Mouse (Mus musculus): ENCODE data around the gene Actn1.
A peak's percentile ranks its signal among the peaks of the same experiment; 100 is the strongest.

The Actn1 gene

DNA sequence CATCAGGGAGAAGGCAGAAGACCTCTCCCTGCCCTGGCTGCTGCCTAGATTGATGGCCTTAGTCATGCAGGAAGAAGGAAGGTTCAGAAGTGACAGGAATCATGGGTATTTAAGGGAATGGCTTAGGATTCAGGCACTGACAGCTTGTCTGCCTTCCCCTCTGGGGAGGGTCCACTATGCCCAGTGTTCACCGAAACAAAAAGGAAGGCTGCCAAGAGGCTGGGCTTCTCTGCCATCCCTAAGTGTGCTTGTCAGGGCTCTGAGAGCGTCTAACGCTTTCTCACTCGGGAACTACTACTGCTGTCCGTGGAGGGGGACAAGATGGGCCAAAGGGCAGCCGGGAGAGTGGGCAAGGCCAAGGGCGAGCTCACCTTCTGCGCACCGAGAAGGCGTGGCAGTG is 69.3 kb downstream of the Actn1 start:
- DNase-seq (ENCODE audit: low read depth, low spot score), result no peak

DNA sequence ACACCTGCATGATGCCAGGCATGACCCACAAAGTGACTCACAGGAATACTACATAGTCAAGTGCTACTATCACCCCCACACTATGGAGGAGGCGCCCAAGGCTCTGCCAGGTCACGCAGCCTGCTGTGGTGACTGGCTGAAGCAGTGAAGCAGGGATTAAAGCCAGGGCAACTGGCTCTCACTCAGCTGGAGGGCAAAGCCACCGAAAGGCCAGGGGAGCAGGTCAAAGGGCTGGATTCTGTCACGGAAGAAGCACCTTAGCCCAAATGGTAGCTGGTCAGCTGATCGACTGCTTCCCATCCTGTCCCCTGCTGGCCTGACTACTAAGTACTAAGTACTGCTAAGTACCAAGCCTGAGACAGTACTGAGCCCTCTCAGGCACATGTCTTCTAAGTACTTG is 76.1 kb downstream of the Actn1 start:
- DNase-seq (ENCODE audit: low read depth, low spot score), result no peak

DNA sequence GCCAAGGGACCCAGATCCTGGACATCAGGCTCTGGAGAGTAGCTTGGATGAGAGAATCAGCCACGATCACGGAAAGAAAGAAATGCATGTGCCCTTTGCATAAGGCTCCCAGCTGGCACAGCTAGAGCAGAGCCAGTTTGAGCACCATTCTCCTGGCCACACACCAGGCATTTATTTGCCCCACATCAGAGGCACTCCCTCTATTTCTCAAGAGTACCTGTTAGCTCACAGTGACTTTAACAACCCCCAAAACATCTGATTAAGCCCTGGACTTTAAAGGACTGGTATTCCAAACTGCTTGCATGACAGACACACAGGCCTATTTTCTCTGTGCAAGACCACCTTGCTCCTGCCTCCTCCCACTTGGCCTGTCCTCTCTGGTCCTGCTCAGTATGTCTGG is 78.3 kb downstream of the Actn1 start:
- DNase-seq (ENCODE audit: low read depth, low spot score), result no peak

DNA sequence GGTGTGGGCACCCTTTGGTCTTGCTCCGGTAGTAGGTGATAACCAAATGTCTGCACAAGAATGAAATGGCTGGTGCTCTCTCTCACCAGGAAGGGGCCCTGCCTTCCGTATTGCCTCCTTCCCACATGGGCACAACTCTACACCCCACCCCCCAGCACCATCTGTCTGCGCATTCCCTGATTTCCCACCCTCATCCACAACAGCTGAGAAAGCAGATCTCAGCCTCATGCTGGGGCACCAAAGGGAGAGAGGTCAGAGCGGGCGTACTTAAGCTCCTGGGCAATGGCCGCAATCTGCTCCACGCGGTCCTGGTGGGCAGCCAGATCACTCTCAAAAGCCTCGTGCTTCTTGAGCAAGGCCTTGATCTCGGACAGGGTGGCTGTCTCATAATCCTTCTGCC is 82.1 kb downstream of the Actn1 start:
- peak; percentile 34 for DNase-seq (ENCODE audit: low read depth, low spot score)

DNA sequence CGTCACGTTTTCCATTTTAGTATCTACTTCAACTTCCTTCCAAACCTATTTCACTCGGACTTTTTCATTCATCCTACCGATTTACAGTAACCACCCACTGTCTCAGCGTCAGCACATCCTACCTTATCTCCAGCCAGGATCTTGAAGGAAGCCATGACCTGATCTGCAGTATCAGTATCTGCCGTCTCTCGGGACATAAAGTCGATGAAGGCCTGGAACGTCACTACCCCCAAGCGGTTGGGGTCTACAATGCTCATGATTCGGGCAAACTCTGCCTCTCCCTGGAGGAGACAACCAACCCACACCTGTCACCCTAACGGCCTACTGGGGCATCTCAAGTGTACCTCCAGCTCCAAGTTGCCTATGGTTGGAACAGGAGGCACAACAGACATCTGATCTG is 91.4 kb downstream of the Actn1 start:
- DNase-seq (ENCODE audit: low read depth, low spot score), result no peak

DNA sequence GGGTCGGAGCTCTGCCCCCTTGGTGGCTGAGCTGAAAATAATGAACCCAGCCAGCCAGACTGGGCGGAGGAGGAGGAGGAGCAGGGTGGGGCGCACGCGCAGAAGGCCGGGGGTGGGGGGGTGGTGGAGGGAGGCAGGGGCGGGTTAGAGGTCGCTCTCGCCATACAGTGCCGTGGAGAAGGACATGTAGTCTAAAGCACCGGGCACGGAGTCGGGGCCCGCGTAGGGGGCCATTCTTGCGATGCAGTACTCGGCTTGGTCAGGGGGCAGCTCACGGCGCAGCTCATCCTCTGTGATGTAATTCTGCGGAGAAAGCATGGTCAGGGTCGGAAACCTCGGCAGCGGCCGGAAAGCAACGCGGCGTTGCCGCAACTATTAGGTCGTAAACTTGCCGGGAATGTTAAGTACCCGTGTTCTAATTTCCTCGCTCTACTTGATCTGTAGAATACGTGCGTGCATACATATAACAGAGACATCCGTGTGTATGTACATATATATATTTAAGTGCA is 91.9 kb downstream of the Actn1 start:
- peak; percentile 84 for DNase-seq (ENCODE audit: low read depth, low spot score)

DNA sequence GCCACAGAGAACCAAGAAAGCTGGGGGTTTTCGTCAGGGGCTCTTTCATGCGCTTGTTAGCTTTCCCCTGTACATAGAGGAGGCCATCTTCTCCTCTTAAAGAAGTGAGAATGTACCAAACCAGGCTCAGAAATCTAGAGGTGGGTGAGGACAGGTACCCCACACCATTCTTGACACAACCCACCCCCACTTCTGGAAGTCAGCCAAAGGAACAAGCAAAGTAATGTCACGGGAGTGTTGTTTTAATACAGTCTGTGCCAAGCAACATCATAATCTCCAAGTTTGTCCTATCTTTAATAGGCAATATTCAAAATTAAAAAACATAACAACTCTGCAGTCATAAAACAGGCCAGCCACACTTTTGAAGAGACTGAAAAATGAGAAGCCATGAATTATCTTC is 92.8 kb downstream of the Actn1 start:
- DNase-seq (ENCODE audit: low read depth, low spot score), result no peak

DNA sequence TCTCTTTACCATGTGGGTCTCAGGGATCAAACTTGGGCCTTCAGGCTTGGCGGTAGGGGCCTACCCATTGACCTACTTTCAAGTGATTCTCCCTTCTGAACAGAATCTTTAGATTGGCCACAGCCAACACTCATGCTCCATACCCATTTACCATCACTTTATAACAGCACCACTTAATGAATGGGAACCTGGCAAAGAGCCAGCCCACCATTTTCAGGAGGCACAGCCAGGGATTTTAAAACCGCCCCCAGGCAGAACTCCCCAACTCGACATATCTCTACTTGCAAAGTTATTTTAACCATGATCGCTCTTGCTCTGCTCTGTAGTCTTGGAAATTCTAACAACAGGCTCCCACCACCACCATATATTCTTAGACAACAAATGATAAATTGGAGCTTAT is 93.5 kb downstream of the Actn1 start:
- DNase-seq (ENCODE audit: low read depth, low spot score), result no peak

DNA sequence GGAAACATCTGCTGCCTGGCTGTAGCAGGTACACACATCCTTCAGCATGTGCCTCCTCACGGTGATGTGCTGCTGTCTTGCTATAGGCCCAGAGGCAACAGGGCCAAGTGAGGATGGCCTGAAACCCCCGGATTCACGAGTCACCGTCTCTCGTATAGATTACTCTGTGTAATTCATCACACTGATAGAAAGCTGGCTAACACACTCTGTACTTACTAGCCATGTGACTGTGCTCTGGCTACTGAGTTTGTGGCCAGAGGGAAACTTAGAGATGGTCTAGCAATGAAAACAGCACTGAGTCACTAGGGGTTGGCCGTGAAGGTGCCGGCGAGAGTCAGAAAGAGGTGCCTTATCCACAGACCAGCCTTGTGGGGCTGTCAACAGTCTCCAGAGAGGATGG is 95.6 kb downstream of the Actn1 start:
- DNase-seq (ENCODE audit: low read depth, low spot score), result no peak

DNA sequence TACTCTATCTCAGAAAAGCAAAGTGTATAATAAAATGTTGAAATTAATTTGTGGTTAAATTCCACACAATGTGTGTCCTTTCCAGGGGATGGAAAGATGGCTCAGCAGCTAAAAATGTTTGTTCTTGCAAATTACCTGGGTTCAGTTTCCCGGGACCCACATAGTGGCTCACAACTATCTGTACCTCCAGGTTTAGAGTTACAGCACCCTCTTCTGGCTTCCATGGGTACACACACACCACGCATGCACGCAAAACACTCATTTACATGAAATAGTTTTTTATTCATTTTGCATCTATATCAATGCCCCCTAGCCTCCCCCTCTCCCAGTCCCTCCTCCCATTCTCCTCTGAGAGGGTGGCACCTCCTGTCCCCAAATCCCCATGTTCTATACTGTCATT is 97.7 kb downstream of the Actn1 start:
- DNase-seq (ENCODE audit: low read depth, low spot score), result no peak

DNA sequence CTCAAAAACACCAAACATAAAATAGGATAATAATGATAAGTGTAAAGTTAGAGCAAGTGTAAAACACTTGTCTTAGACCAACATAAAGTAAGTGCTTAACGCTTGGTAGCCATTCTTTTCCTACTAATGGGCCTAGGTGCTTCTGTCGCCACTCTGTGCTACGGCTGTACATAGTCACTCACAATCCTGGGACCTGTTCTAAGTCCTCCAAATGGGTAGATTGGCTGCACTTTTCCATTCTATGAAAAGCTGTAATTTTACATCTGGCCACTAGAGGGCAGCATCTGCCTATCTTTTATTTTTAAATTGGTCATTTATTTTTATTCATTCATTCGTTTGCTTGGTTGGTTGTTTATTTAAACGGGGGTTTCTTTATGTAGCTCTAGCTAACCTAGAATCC is 102.5 kb downstream of the Actn1 start:
- DNase-seq (ENCODE audit: low read depth, low spot score), result peak; percentile 38

DNA sequence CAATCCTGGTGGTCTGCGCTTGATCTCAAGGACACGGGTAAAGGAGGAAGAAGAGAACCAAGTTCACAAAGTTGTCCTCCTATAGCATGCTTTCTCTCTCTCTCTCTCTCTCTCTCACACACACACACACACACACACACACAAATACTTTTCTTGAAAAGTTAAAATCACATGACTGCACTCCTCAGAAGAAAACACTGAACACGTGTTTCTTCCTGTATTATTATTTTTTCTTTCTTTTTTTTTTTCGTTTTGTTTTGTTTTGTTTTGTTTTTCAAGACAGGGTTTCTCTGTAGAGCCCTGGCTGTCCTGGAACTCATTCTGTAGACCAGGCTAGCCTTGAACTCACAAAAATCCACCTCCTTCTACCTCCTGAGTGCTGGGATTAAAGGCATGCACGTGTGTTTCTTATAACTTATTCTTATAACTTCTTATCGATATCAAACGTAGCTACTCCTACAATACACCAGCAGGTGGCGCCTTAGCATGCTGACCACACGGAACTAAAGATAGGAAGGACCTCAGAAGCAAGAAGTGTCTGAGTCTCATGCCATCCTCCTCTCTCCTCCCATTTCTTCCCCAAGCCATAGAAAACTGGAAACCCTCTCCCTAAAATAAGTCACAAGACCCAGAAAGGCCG is 106.4 kb downstream of the Actn1 start:
- DNase-seq (ENCODE audit: low read depth, low spot score), result peak; percentile 81

DNA sequence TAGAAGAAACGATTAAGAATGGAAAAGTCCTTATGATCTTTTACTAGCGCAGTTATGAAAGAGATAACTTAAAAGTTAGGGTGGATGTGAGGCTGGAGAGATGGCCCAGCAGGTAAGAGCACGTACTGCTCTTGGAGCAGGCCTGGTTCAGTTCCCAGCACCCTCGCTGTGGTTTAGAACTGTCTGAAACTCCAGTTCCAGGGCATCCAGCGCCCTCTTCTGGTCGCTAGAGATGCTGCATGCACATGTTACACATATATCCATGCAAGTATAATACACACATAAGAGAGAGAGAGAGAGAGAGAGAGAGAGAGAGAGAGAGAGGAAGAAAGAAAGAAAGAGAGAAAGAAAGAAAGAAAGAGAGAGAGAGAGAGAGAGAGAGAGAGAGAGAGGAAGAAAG is 107.1 kb downstream of the Actn1 start:
- DNase-seq (ENCODE audit: low read depth, low spot score), result no peak

DNA sequence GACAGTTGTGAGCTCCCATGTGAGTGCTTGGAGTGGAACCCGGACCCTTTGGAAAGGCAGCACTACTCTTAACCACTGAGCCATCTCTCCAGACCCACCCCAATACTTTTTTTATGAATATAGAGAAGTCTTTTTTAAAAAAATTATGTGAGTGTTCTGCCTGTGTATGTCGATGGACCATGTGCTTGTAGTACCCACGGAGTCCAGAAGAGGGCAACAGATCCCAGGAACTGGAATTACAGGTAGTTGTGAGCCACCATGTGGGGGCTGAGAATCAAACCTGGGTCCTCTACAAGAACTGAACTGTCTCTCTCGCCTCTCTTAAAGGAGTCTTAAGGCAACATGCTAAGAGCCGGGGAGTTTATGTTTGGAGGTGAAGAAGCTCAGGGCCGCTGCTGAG is 108.3 kb downstream of the Actn1 start:
- no peak for DNase-seq (ENCODE audit: low read depth, low spot score)

DNA sequence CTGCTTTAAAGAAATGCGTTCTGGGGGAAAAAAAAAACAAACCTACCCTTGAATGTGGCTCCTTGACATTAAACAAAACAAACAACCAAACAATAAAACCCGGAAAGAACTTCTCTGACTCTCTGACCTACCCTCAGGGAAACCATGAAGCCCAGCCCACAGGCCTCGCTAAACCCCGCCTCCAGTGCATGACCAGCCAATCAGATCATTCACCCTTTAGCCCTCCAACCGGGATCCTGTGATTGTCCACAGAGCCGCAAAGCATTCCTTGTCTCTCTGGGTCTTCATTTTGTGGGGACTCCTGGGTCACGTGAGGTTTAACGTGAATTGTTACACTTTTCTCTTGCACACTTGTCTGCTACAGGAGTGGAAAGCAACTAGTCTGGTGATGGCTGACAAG is 109.5 kb downstream of the Actn1 start:
- peak; percentile 63 for DNase-seq (ENCODE audit: low read depth, low spot score)

DNA sequence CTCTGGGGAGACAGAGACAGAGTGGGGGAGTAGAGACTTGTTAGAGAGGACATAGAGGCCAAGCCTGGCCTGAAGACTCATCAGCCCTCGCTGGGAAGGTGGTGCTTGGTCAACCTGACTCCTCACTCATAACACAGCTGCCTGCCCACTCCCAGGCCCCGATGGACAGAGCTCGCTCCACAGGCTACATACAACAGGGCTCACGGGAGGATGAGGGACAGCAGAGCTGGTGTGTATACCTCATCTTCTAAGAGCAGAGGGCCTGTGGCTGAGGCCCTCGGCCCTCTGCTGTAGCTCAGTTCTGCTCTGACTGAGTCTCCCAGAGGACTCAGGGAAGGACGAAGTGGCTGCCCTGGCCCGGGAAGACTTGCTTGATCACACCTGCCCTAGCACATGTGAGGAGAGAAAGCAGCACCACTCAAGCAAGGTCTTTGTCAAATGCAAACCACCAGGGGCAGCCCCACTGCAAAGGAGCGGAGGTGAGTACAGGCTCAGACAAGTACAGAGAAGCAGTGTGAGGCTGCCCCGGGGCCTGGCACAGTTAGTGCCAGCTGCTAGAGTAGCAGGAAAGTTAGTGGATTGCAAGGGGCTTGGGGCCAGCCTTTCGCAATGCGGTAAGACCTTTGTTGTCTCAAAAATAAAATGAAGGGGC is 112.5 kb downstream of the Actn1 start:
- no peak for DNase-seq (ENCODE audit: low read depth, low spot score)

DNA sequence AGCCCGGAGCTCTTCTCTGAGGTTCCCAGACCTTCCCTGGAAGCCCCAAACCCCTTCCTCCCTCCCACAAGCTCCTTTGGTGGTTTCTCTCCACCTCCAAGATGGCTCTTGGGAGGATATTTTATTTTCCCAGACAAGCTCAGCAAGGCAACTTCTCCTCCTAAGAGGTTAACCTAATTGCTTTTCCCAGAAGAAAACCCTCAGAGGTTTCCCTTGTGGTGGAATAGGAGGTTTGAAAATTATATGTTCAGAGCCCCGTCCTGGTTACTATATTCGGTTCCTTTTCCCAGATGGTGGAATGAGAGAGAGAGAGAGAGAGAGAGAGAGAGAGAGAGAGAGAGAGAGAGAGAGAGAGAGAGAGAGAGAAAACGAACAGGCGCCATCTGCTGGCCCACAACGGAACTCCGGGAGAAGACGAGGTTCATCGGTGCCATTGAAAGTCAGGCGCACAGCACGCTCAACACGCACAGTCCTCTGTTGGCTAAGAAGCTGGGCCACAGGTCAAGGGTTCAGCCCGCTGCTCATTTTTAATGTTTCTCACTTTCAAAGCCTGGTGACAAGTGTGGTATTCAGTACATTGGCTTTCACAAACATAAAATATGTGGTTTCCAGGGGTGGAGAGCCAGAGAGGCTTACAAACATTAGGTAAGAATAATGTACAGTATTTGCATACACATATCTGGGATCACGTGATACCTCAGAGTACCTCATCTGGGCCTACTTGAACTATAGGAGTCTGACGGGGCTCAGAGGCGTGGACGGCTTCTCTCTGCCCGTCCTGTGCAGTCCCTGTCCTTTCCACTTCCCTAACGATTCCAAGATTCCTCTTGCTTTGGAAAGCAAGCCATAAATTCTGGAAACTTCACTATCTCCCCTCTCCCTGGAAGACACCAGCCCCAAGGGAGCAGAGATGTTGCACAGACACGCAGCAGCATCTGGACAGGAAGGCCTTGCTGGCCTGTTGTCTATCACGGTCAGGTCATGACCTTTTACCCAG is 113.6 kb downstream of the Actn1 start:
- DNase-seq (ENCODE audit: low read depth, low spot score), result peak; percentile 90

DNA sequence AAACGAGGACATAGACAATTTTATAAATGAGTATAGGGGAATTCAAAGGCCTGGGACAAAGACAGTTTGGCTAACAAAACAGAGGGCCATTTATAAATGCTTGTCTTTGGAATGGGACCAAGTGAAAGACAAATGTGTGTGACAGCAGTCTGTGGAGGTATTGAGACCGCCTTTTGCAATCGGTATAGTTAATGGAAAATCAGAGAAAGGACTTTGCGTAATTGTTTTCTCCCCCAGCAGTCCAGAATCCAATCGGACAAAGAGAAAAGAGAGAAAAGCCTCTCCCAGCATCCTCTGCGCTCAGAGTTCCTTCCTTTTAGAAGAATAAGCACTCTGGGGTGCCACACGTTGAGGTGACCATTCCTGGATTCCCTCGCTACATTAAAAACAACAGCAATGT is 114.8 kb downstream of the Actn1 start:
- no peak for DNase-seq (ENCODE audit: low read depth, low spot score)

DNA sequence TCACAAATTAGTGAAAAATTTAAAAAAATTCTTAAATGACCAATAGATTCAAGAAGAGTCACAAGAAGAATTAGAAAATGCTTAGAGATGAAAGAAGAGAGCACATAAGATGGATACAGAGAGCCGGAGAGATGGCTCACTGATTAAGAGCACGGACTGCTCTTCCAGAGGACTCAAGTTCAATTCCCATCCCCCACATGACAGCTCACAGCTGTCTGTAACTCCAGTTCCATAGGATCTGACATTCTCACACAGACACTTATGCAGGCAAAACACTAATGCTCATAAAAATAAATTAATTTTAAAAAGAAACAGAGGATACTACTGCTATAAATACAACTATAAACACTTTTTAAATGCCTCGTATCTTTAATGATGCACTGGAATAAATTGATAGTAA is 115.3 kb downstream of the Actn1 start:
- no peak for DNase-seq (ENCODE audit: low read depth, low spot score)

DNA sequence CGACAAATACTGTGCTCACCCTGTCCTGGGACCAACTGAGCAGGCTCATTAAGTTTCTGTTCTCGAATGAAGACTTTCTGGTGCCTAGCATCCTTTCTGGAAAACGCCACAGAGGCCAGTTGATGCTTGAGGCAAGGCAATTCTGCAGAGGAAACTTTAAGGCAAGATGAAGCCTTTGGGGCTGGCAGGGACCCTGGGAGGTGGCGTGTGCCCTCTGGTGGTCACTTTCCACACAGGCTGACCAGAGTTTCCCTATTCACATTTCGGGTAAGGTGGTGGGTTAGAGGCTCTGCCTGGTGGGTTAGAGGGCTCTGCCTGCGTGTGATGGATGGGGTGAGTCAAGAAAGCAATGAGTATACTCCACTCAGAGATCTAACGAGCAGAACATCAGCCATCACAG is 118.7 kb downstream of the Actn1 start:
- DNase-seq (ENCODE audit: low read depth, low spot score), result peak; percentile 78

DNA sequence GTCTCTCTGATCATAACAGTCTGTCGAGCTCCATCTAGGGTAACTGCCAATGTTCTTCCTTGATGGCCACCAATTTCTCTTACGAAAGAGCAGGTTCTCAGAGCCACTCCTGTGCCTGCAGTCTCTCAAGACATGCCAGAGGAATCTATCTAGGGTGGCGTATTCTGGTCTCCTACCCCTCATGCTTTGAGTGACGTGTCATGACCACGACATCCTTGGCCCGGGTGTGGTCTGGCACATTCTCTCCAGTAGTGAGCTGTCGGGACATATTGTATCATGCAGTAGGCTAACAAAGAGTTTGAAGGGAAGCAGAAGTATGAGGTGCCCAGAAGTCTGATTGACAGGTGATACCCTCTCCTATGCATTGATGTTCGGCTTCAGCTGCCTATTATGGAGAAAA is 119.2 kb downstream of the Actn1 start:
- DNase-seq (ENCODE audit: low read depth, low spot score), result no peak

DNA sequence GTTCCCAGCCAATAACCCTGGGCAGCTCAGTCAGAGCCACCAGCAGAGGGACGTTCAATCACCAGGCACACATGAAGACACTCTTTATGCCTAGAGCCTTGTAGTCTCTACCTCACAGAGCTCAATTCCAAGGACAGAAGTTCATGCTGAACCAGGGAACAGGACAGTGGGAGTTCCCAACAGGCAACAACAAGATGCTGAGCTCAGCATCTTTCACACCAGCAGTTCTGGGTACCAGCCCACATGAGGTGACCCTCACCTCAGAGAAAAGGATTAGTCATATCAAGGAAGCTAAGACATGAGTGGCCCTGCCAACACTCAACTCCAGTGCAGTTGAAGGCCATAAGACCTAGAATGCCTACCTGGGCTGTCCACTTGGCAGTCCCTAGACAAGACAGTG is 122.4 kb downstream of the Actn1 start:
- DNase-seq (ENCODE audit: low read depth, low spot score), result no peak

Measured in mesoderm, embryonic 11.5 days (tissue).